Mouse (Mus musculus) embryonic facial prominence, embryonic 14.5 days (tissue): ENCODE measurements around the gene Immp2l. TPM values are rescaled to one million over a fixed set of nuclear protein-coding genes. Genes with fewer than 3 reads are reported as not detected.

Source experiments
- ATAC-seq: fragments of 200-750 bp; cut with Nextera tagmentation; 2 replicates; pipeline ENCODE4 v1.8.0; 2017; ENCODE audit warnings: low read depth, moderate number of reproducible peaks, moderate TSS enrichment
- DNase-seq: peaks from one replicate; pipeline ENCODE4 v3.0.0-alpha.2; 2015; ENCODE audit warnings: low spot score
- H3K27ac ChIP-seq: fragments of 300-500 bp; sonication (generic); replicated peaks from 2 replicates; pipeline ENCODE4 v1.5.1; 2014; ENCODE audit warnings: low read depth, mild to moderate bottlenecking, low read length, moderate library complexity
- H3K27me3 ChIP-seq: fragments of 300-500 bp; sonication (generic); replicated peaks from 2 replicates; pipeline ENCODE4 v1.6.1; 2014; ENCODE audit warnings: low read length; ENCODE audit not compliant: control insufficient read depth, insufficient read depth
- H3K36me3 ChIP-seq: fragments of 300-500 bp; sonication (generic); 2 replicates; pipeline ENCODE4 v1.6.1; 2014; ENCODE audit warnings: low read length, mixed read lengths; ENCODE audit not compliant: control insufficient read depth, insufficient read depth
- H3K4me1 ChIP-seq: fragments of 300-500 bp; sonication (generic); 2 replicates; pipeline ENCODE4 v1.6.1; 2014; ENCODE audit warnings: antibody characterized with exemption, low read length; ENCODE audit not compliant: control insufficient read depth, insufficient read depth
- H3K4me2 ChIP-seq: fragments of 300-500 bp; sonication (generic); 2 replicates; pipeline ENCODE4 v1.6.1; 2014; ENCODE audit warnings: low read depth, mild to moderate bottlenecking, low read length, moderate library complexity, mixed read lengths
- H3K4me3 ChIP-seq: fragments of 300-500 bp; sonication (generic); 2 replicates; pipeline ENCODE4 v1.5.1; 2014; ENCODE audit warnings: low read depth, mild to moderate bottlenecking, low read length
- H3K9ac ChIP-seq: fragments of 300-500 bp; sonication (generic); 2 replicates; pipeline ENCODE4 v1.6.1; 2014; ENCODE audit warnings: low read depth, mild to moderate bottlenecking, low read length, moderate library complexity, mixed read lengths
- H3K9me3 ChIP-seq: fragments of 300-500 bp; sonication (generic); 2 replicates; pipeline ENCODE4 v1.6.1; 2016; ENCODE audit warnings: low read length; ENCODE audit not compliant: control insufficient read depth
- WGBS: fragments of 180-500 bp; shearing (Covaris S2); extraction: QIAGEN DNeasy Blood & Tissue Kit; methylation state at CpG from one replicate; pipeline ENCODE4 v1.1.7; 2014; 5-methylcytosine and 5-hydroxymethylcytosine counted together
- polyA plus RNA-seq: library from polyadenylated mRNA; unstranded; fragments of >200 nt; fragmentation: Nextera tagmentation; extraction: Ambion mirVana; gene quantifications from 2 replicates; pipeline ENCODE4 v1.2.1, GENCODE M21; 2014

The Immp2l gene
- polyA plus RNA-seq, 1 experiment from 2014 or later = 15.9 TPM

DNA sequence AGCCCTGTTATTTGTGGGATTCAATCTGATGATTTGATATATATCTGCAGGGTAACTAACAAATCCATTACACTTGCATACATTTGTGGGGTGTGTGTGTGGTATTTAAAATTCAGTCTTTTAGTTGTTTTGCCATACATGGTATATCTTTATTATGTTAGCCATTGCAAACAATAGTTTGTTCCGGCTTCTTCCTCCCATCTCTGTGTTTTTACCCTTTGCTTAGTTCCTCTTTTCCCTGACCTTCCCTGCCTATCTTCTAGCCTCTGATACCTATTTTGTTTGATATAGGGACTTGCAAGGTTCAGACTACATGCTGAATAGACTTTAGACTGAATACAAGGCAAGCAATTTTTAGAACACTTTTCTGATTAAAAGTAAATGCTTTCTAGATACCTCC, 254.0 kb downstream of the Immp2l start:
- ATAC-seq (no peak), DNase-seq (no peak)
- H3K9me3 ChIP-seq = no peaks in the 10 kb centered on the region
- H3K36me3 ChIP-seq = no peaks in the 10 kb centered on the region
- H3K27me3 ChIP-seq = no peaks in the 10 kb centered on the region
- no peak overlapping the region for H3K4me3 ChIP-seq
- 94% methylated on average over 1 of the region's 1 CpGs for WGBS
- no peak overlapping the region for H3K9ac ChIP-seq
- H3K4me2 ChIP-seq = no peak overlapping the region
- peaks cover 3% of the 10 kb centered on the region; the same call in 1 of the 2 replicates for H3K4me1 ChIP-seq
- no peak overlapping the region for H3K27ac ChIP-seq

DNA sequence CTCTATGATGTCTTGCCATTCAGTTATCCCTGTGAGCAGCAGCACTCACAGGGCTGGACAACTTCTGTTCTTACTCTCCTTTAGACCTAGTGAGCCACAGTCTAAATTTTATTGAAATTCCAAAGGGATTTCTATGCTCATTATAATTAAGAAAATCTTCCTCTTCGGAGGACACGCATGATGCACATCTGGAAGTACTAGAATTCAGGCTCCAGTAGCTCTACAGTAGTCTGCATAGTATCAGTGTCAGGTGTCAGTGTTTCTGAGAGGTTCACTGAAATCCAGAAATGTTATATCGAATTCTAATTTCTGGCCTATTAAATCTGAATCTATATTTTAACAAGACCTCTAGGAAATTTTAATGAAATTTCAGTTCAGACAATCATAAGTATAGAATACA, 265.2 kb downstream of the Immp2l start:
- WGBS = 41% methylated on average over 3 of the region's 3 CpGs
- no peak for ATAC-seq
- peak; percentile 26 for DNase-seq

DNA sequence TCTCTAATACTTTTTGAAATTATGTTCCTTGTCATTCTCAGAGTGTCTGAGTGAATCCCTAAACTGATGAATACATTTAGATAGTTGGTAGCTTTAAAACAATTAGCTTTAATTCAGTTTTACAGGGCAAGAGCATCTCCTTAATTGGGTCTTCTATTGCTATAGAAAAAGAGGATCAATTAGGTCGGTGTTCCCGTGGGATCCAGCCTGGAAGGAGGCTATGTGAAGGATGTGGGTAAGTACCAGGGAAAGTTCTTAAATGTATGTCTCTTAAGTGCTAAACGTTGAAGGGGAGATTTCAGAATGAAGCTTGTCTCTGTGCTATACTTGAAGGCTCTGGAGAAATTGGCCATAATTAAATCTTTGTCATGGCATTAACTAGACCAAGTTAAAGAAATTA, 283.1 kb downstream of the Immp2l start:
- no peak for DNase-seq
- Histone ChIP-seq H3K9ac (no peak overlapping the region), H3K27ac (no peak overlapping the region), H3K9me3 (no peaks in the 10 kb centered on the region), H3K36me3 (no peaks in the 10 kb centered on the region), H3K4me1 (no peaks in the 10 kb centered on the region), H3K27me3 (no peaks in the 10 kb centered on the region), H3K4me3 (no peak overlapping the region), H3K4me2 (no peak overlapping the region)
- WGBS = 73% methylated on average over 3 of the region's 3 CpGs
- peak; percentile 57; the same call in 1 of the 2 replicates for ATAC-seq

More for the DNA sequence above, 265.2 kb downstream of the Immp2l start:
- Histone ChIP-seq H3K4me3 (no peak overlapping the region), H3K36me3 (no peaks in the 10 kb centered on the region), H3K4me2 (no peak overlapping the region), H3K4me1 (peaks cover 4% of the 10 kb centered on the region; the same call in 1 of the 2 replicates), H3K9me3 (no peaks in the 10 kb centered on the region), H3K9ac (no peak overlapping the region), H3K27me3 (no peaks in the 10 kb centered on the region), H3K27ac (no peak overlapping the region)

DNA sequence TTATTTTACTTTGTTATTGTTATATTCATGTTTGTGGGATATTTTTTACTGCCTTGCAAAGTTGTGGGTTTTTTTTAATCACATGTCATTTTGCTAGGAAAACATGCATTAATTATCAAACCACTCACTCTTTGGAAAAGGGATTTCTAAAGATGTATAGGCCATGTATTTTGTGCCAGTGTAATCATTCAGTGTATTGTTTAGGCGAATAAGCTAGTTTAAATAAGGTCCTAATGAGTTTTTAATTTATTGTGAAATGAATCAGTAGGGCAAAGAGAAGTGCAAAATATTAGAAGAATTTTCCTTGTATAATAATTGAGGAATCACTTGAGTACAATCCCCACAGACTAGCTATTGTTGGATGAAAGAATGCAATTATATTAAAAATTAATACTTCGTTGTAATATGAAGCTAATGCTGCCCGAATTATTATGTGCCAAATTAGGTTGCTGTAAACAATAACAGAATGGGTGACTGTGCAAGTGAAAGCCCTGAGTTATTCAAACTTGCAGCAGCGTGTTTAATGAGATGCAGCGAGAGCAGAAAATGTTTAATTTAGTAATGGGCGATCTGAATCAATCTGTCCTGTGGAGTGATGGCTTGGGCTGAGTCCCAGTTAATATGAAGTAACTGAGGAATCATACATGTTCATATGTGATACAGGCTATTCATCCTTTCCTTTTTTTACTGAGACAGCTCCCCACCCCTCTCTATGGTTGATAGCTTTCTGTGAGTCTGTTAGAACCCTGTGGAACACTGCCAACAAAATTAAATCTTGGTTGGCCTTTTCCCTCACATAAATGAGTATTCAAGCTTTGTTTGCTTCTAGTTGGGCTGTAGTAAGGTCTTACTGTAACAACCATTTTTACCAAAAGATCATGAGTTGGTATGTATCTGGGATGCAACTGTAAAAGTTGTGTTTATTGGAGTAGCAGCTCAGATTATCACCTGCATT, 285.1 kb downstream of the Immp2l start:
- no peaks in the 10 kb centered on the region for H3K36me3 ChIP-seq
- WGBS = 81% methylated on average over 6 of the region's 6 CpGs
- no peak overlapping the region for H3K9ac ChIP-seq
- no peaks in the 10 kb centered on the region for H3K9me3 ChIP-seq
- H3K27ac ChIP-seq = no peak overlapping the region
- DNase-seq (no peak), ATAC-seq (no peak)
- H3K27me3 ChIP-seq = no peaks in the 10 kb centered on the region
- H3K4me2 ChIP-seq = no peak overlapping the region
- no peaks in the 10 kb centered on the region for H3K4me1 ChIP-seq
- H3K4me3 ChIP-seq = no peak overlapping the region

DNA sequence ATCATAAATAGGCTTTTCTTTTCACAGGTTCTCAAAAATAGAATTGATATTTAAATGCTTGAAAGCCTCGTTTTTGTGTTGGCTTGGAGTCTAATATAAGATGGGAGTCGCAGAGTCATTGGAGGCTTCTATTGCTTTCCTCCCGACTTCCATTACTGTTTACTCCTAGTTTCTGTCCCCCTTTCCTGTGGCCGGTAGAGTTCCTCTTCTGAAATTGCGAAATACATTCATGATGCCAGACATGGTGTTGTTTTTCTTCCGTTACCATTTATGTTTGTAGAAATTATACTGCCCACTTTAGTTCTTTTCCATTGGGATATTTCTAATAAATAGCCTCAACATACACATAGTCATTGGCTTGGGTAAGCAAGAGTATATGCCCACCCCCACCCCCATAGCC, 289.5 kb downstream of the Immp2l start:
- ATAC-seq (no peak), DNase-seq (no peak)
- 88% methylated on average over 6 of the region's 6 CpGs for WGBS
- no peak overlapping the region for H3K4me3 ChIP-seq
- no peak overlapping the region for H3K9ac ChIP-seq
- no peak overlapping the region for H3K4me2 ChIP-seq
- no peaks in the 10 kb centered on the region for H3K36me3 ChIP-seq
- peaks cover 8% of the 10 kb centered on the region; the same call in 1 of the 2 replicates for H3K4me1 ChIP-seq
- no peak overlapping the region for H3K27ac ChIP-seq
- H3K27me3 ChIP-seq = no peaks in the 10 kb centered on the region
- H3K9me3 ChIP-seq = no peaks in the 10 kb centered on the region

DNA sequence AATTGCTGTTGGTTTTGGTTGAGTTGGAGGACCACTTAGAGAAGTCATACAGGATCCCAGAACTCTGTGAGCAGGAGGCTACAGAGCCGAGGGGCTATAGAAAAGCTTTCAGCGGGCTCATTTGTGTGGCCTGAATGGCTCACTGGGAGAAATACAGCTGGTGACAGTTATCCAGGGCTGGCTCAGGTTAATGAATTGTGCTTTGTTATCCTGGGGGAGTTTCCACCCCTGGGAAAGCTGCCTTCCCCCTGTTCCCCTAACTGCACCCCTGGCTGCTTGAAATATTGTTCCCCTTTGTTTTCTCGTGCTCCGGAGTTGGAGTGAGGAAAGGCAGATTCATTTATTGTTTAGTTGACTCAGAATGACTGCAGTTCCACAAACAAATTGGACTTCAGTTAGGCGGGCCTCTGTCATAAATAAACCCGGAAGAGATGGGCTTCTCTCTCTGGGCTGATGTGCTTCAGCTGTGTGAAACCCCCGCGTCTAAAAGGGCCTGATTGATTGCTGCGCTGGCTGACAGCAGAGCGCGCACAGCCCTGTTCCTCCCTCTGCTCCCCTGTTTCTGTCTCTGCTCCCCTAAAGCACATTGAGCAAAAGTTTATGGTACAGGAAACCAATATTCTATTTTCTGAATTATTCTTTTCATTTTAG, 291.0 kb downstream of the Immp2l start:
- ATAC-seq (peak; percentile 90), DNase-seq (peak; percentile 49)
- H3K9ac ChIP-seq = 0 out of 2 replicates have a peak overlapping the region, but pooled peaks have one; percentile 35
- H3K4me3 ChIP-seq = no peak overlapping the region
- H3K27me3 ChIP-seq = no peaks in the 10 kb centered on the region
- 16% methylated on average over 11 of the region's 11 CpGs for WGBS
- no peak overlapping the region; the same call in 1 of the 2 replicates for H3K27ac ChIP-seq
- H3K9me3 ChIP-seq = no peaks in the 10 kb centered on the region
- peaks cover 8% of the 10 kb centered on the region; the same call in 1 of the 2 replicates for H3K4me1 ChIP-seq
- H3K36me3 ChIP-seq = no peaks in the 10 kb centered on the region
- H3K4me2 ChIP-seq = peak overlapping the region; percentile 27

DNA sequence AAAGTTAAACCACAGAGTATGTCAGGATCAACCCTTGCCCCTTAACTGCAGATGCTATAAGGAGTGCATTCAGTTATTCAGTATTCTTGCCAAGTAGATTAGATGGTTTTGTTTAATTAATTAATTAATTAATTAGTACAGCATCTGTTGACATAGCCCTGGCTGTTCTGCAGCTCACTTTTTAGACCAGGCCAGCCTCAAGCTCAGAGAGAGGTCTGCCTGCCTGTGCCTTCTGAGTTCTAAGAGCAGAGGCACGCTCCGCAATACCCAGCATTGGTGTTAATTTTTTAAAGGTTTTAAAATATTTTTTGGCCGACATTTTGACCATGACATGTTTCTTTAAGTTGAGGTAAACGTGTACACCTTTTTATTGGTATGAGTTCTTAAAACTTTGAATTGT, 292.0 kb downstream of the Immp2l start:
- H3K4me3 ChIP-seq = no peak overlapping the region
- WGBS = 82% methylated on average over 4 of the region's 4 CpGs
- no peaks in the 10 kb centered on the region for H3K36me3 ChIP-seq
- H3K4me2 ChIP-seq = no peak overlapping the region
- H3K9ac ChIP-seq = no peak overlapping the region
- H3K9me3 ChIP-seq = no peaks in the 10 kb centered on the region
- H3K27ac ChIP-seq = no peak overlapping the region
- ATAC-seq (no peak), DNase-seq (no peak)
- no peaks in the 10 kb centered on the region for H3K27me3 ChIP-seq
- H3K4me1 ChIP-seq = peaks cover 8% of the 10 kb centered on the region; the same call in 1 of the 2 replicates

DNA sequence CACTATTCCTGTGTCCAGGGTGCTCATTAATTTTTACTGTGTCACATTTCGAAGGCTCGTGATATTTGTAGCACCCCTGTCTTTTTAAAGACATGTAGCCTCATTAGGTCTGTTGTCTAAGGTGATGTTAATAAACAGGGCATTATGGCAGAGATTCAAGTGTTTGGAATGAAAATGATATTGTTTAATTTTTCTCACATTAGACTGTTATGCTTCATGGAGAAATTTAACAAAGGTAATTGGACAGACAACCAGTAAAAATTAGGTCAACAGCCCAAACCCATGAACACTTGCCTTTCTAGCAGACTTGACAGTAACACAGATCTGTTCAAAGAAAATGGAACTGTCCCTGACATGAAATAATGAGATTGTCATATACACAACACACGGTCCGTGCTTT, 292.5 kb downstream of the Immp2l start:
- H3K4me3 ChIP-seq = no peak overlapping the region
- no peak overlapping the region for H3K4me2 ChIP-seq
- no peaks in the 10 kb centered on the region for H3K9me3 ChIP-seq
- H3K9ac ChIP-seq = no peak overlapping the region
- ATAC-seq (no peak), DNase-seq (no peak)
- H3K27ac ChIP-seq = no peak overlapping the region
- H3K36me3 ChIP-seq = no peaks in the 10 kb centered on the region
- 80% methylated on average over 4 of the region's 4 CpGs for WGBS
- peaks cover 8% of the 10 kb centered on the region; the same call in 1 of the 2 replicates for H3K4me1 ChIP-seq
- no peaks in the 10 kb centered on the region for H3K27me3 ChIP-seq
